Mouse (Mus musculus): ENCODE data around the gene Plod3. TPM values are rescaled to one million over a fixed set of nuclear protein-coding genes. Genes with fewer than 3 reads are reported as not detected.

Gene Plod3
- polyA plus RNA-seq, 1 experiment from 2014 or later: 40.1 TPM

- Histone ChIP-seq H3K27ac (ENCODE audit: low read length) (peak overlapping the region; percentile 71; the same call in 1 of the 2 replicates), H3K27me3 (ENCODE audit: control insufficient read depth, insufficient read depth, low read length) (no peaks in the 10 kb centered on the region), H3K4me1 (ENCODE audit: control insufficient read depth, insufficient read depth, low read length) (peaks cover 29% of the 10 kb centered on the region), H3K4me3 (ENCODE audit: low read depth, low read length) (no peak overlapping the region), H3K9ac (replicated peaks; ENCODE audit: low read depth, low read length) (no peak overlapping the region), H3K9me3 (ENCODE audit: control insufficient read depth, low read depth, low read length) (no peaks in the 10 kb centered on the region), H3K4me2 (replicated peaks; ENCODE audit: low read depth, low read length) (no peak overlapping the region), H3K36me3 (ENCODE audit: control insufficient read depth, insufficient read depth, low read length) (peaks cover 22% of the 10 kb centered on the region; the same call in 1 of the 2 replicates)
- 79% methylated on average over 4 of the region's 4 CpGs for WGBS
- no peak for ATAC-seq (ENCODE audit: insufficient number of reproducible peaks, insufficient read depth, low FRiP score, low read depth)
Measured at GRCm38 (mm10) chr5:136966861-136967455, 19.9 kb upstream of the Plod3 start.

- Histone ChIP-seq H3K36me3 (ENCODE audit: control insufficient read depth, insufficient read depth, low read length) (peaks cover 22% of the 10 kb centered on the region; the same call in 1 of the 2 replicates), H3K9me3 (ENCODE audit: control insufficient read depth, low read depth, low read length) (no peaks in the 10 kb centered on the region), H3K4me3 (ENCODE audit: low read depth, low read length) (no peak overlapping the region), H3K4me2 (replicated peaks; ENCODE audit: low read depth, low read length) (no peak overlapping the region), H3K9ac (replicated peaks; ENCODE audit: low read depth, low read length) (no peak overlapping the region), H3K27ac (ENCODE audit: low read length) (peak overlapping the region; percentile 71), H3K27me3 (ENCODE audit: control insufficient read depth, insufficient read depth, low read length) (no peaks in the 10 kb centered on the region), H3K4me1 (ENCODE audit: control insufficient read depth, insufficient read depth, low read length) (peaks cover 29% of the 10 kb centered on the region)
- ATAC-seq (ENCODE audit: insufficient number of reproducible peaks, insufficient read depth, low FRiP score, low read depth): 0 out of 2 replicates have a peak, but pooled peaks have one; percentile 15
- WGBS: 51% methylated on average over 10 of the region's 10 CpGs
Measured at GRCm38 (mm10) chr5:136967592-136967991, 19.2 kb upstream of the Plod3 start.

- H3K9ac ChIP-seq (replicated peaks; ENCODE audit: low read depth, low read length): no peak overlapping the region
- peaks cover 18% of the 10 kb centered on the region for H3K4me1 ChIP-seq (ENCODE audit: control insufficient read depth, insufficient read depth, low read length)
- no peak for ATAC-seq (ENCODE audit: insufficient number of reproducible peaks, insufficient read depth, low FRiP score, low read depth)
- H3K27me3 ChIP-seq (ENCODE audit: control insufficient read depth, insufficient read depth, low read length): no peaks in the 10 kb centered on the region
- H3K9me3 ChIP-seq (ENCODE audit: control insufficient read depth, low read depth, low read length): no peaks in the 10 kb centered on the region
- peaks cover 6% of the 10 kb centered on the region; the same call in 1 of the 2 replicates for H3K36me3 ChIP-seq (ENCODE audit: control insufficient read depth, insufficient read depth, low read length)
- 38% methylated on average over 1 of the region's 1 CpGs for WGBS
- no peak overlapping the region for H3K4me2 ChIP-seq (replicated peaks; ENCODE audit: low read depth, low read length)
- H3K4me3 ChIP-seq (ENCODE audit: low read depth, low read length): no peak overlapping the region
- no peak overlapping the region for H3K27ac ChIP-seq (ENCODE audit: low read length)
Measured at GRCm38 (mm10) chr5:136970703-136971102, 16.1 kb upstream of the Plod3 start.

- no peak overlapping the region for H3K4me2 ChIP-seq (replicated peaks; ENCODE audit: low read depth, low read length)
- no peaks in the 10 kb centered on the region for H3K4me1 ChIP-seq (ENCODE audit: control insufficient read depth, insufficient read depth, low read length)
- no peak overlapping the region for H3K27ac ChIP-seq (ENCODE audit: low read length)
- no peak overlapping the region for H3K9ac ChIP-seq (replicated peaks; ENCODE audit: low read depth, low read length)
- H3K36me3 ChIP-seq (ENCODE audit: control insufficient read depth, insufficient read depth, low read length): no peaks in the 10 kb centered on the region
- H3K4me3 ChIP-seq (ENCODE audit: low read depth, low read length): no peak overlapping the region
- ATAC-seq (ENCODE audit: insufficient number of reproducible peaks, insufficient read depth, low FRiP score, low read depth): no peak
- no peaks in the 10 kb centered on the region for H3K27me3 ChIP-seq (ENCODE audit: control insufficient read depth, insufficient read depth, low read length)
- 69% methylated on average over 8 of the region's 8 CpGs for WGBS
- H3K9me3 ChIP-seq (ENCODE audit: control insufficient read depth, low read depth, low read length): no peaks in the 10 kb centered on the region
Measured at GRCm38 (mm10) chr5:136973670-136974069, 13.1 kb upstream of the Plod3 start.

GRCm38 (mm10) chr5:136977769-136978168, 9.1 kb upstream of the Plod3 start:
- no peak overlapping the region for H3K4me2 ChIP-seq (replicated peaks; ENCODE audit: low read depth, low read length)
- no peaks in the 10 kb centered on the region for H3K9me3 ChIP-seq (ENCODE audit: control insufficient read depth, low read depth, low read length)
- no peaks in the 10 kb centered on the region for H3K27me3 ChIP-seq (ENCODE audit: control insufficient read depth, insufficient read depth, low read length)
- ATAC-seq (ENCODE audit: insufficient number of reproducible peaks, insufficient read depth, low FRiP score, low read depth): no peak
- H3K9ac ChIP-seq (replicated peaks; ENCODE audit: low read depth, low read length): no peak overlapping the region
- 69% methylated on average over 4 of the region's 4 CpGs for WGBS
- H3K4me1 ChIP-seq (ENCODE audit: control insufficient read depth, insufficient read depth, low read length): no peaks in the 10 kb centered on the region
- H3K36me3 ChIP-seq (ENCODE audit: control insufficient read depth, insufficient read depth, low read length): peaks cover 10% of the 10 kb centered on the region
- no peak overlapping the region for H3K4me3 ChIP-seq (ENCODE audit: low read depth, low read length)
- H3K27ac ChIP-seq (ENCODE audit: low read length): no peak overlapping the region

- H3K9ac ChIP-seq (replicated peaks; ENCODE audit: low read depth, low read length): no peak overlapping the region
- H3K4me1 ChIP-seq (ENCODE audit: control insufficient read depth, insufficient read depth, low read length): no peaks in the 10 kb centered on the region
- H3K9me3 ChIP-seq (ENCODE audit: control insufficient read depth, low read depth, low read length): no peaks in the 10 kb centered on the region
- 86% methylated on average over 2 of the region's 2 CpGs for WGBS
- H3K36me3 ChIP-seq (ENCODE audit: control insufficient read depth, insufficient read depth, low read length): peaks cover 10% of the 10 kb centered on the region
- H3K27me3 ChIP-seq (ENCODE audit: control insufficient read depth, insufficient read depth, low read length): no peaks in the 10 kb centered on the region
- no peak overlapping the region for H3K4me3 ChIP-seq (ENCODE audit: low read depth, low read length)
- H3K4me2 ChIP-seq (replicated peaks; ENCODE audit: low read depth, low read length): no peak overlapping the region
- H3K27ac ChIP-seq (ENCODE audit: low read length): no peak overlapping the region
- ATAC-seq (ENCODE audit: insufficient number of reproducible peaks, insufficient read depth, low FRiP score, low read depth): no peak
Measured at GRCm38 (mm10) chr5:136979762-136980161, 7.1 kb upstream of the Plod3 start.

- WGBS: 89% methylated on average over 8 of the region's 8 CpGs
- H3K9ac ChIP-seq (replicated peaks; ENCODE audit: low read depth, low read length): no peak overlapping the region
- ATAC-seq (ENCODE audit: insufficient number of reproducible peaks, insufficient read depth, low FRiP score, low read depth): no peak
- peaks cover 5% of the 10 kb centered on the region for H3K4me1 ChIP-seq (ENCODE audit: control insufficient read depth, insufficient read depth, low read length)
- peaks cover 10% of the 10 kb centered on the region for H3K36me3 ChIP-seq (ENCODE audit: control insufficient read depth, insufficient read depth, low read length)
- H3K4me2 ChIP-seq (replicated peaks; ENCODE audit: low read depth, low read length): no peak overlapping the region
- H3K9me3 ChIP-seq (ENCODE audit: control insufficient read depth, low read depth, low read length): no peaks in the 10 kb centered on the region
- H3K27ac ChIP-seq (ENCODE audit: low read length): no peak overlapping the region
- H3K27me3 ChIP-seq (ENCODE audit: control insufficient read depth, insufficient read depth, low read length): no peaks in the 10 kb centered on the region
- H3K4me3 ChIP-seq (ENCODE audit: low read depth, low read length): no peak overlapping the region
Measured at GRCm38 (mm10) chr5:136980974-136981373, 5.8 kb upstream of the Plod3 start.

- H3K9me3 ChIP-seq (ENCODE audit: control insufficient read depth, low read depth, low read length): no peaks in the 10 kb centered on the region
- H3K4me2 ChIP-seq (replicated peaks; ENCODE audit: low read depth, low read length): no peak overlapping the region
- H3K36me3 ChIP-seq (ENCODE audit: control insufficient read depth, insufficient read depth, low read length): peaks cover 10% of the 10 kb centered on the region
- H3K4me3 ChIP-seq (ENCODE audit: low read depth, low read length): no peak overlapping the region
- H3K27ac ChIP-seq (ENCODE audit: low read length): no peak overlapping the region
- 50% methylated on average over 15 of the region's 16 CpGs for WGBS
- H3K9ac ChIP-seq (replicated peaks; ENCODE audit: low read depth, low read length): no peak overlapping the region
- H3K27me3 ChIP-seq (ENCODE audit: control insufficient read depth, insufficient read depth, low read length): no peaks in the 10 kb centered on the region
- H3K4me1 ChIP-seq (ENCODE audit: control insufficient read depth, insufficient read depth, low read length): peaks cover 8% of the 10 kb centered on the region
- no peak for ATAC-seq (ENCODE audit: insufficient number of reproducible peaks, insufficient read depth, low FRiP score, low read depth)
Measured at GRCm38 (mm10) chr5:136982338-136982930, 4.4 kb upstream of the Plod3 start.
